Mouse (Mus musculus): Measurements from ENCODE around the gene Hpdl. TPM values are rescaled to one million over a fixed set of nuclear protein-coding genes. Genes with fewer than 3 reads are reported as not detected.
A peak's percentile ranks its signal among the peaks of the same experiment; 100 is the strongest.

The Hpdl gene
- 3.9 and 4.2 TPM in 2 replicates for polyA plus RNA-seq (2011; ENCODE audit: insufficient read depth, insufficient read length, low read depth, missing spikeins)

GRCm38 (mm10) chr4:116821694-116822016, at the start of gene Hpdl:
Gene Hpdl, minus strand, starts transcription at chr4:116821707.
- no peaks in the 10 kb centered on the region; the same call in 1 of the 2 replicates for H3K36me3 ChIP-seq (ENCODE audit: control insufficient read depth, insufficient read depth, low read length, poor library complexity, severe bottlenecking)
- no peak within 1 kb of the TSS for H3K27ac ChIP-seq (ENCODE audit: insufficient read depth, low read length)
- peaks cover 3% of the 10 kb centered on the region for H3K4me1 ChIP-seq (ENCODE audit: control insufficient read depth, insufficient read depth, low read length)
- TF ChIP-seq EP300 (IDR thresholded peaks at IDR 0.05; ENCODE audit: insufficient read depth, low read depth, low read length) (no peak), POLR2A (IDR thresholded peaks at IDR 0.05; ENCODE audit: insufficient read depth, low read length) (no peak)
- H3K27me3 ChIP-seq (ENCODE audit: control insufficient read depth, insufficient read depth, low read length, poor library complexity, severe bottlenecking) = no peaks in the 10 kb centered on the region
- peak within 1 kb of the TSS; percentile 60 for H3K4me3 ChIP-seq (ENCODE audit: low read depth, low read length)
- peak within 1 kb of the TSS; percentile 45 for H3K9ac ChIP-seq (ENCODE audit: low read depth, poor library complexity, severe bottlenecking)
- no peaks in the 10 kb centered on the region for H3K9me3 ChIP-seq (replicated peaks; ENCODE audit: control insufficient read depth, insufficient read depth, low read length, poor library complexity, severe bottlenecking)

DNA sequence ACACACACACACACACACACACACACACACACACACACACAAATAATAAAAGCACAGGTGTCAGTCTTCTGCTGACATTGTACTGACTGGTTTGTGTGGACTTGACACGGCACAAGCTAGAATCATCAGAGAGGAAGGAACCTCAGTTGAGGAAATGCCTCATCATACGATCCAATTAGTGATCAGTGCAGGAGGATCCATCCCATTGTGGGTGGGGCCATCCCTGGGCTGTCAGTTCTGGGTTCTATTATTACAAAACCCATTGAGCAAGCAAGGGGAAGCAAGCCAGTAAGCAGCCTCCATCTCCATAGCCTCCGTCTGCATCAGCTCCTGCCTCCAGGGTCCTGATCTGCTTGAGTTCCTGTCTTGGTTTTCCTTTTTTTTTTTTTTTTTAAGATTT, 48.4 kb upstream of the Hpdl start:
- no peaks in the 10 kb centered on the region for H3K27me3 ChIP-seq (ENCODE audit: control insufficient read depth, insufficient read depth, low read length, poor library complexity, severe bottlenecking)
- H3K4me3 ChIP-seq (ENCODE audit: low read depth, low read length) = no peak overlapping the region
- H3K4me1 ChIP-seq (ENCODE audit: control insufficient read depth, insufficient read depth, low read length) = no peaks in the 10 kb centered on the region
- no peak overlapping the region for H3K9ac ChIP-seq (ENCODE audit: low read depth, poor library complexity, severe bottlenecking)
- TF ChIP-seq CTCF (IDR thresholded peaks at IDR 0.05; ENCODE audit: low read depth, low read length) (no peak), POLR2A (IDR thresholded peaks at IDR 0.05; ENCODE audit: insufficient read depth, low read length) (no peak), EP300 (IDR thresholded peaks at IDR 0.05; ENCODE audit: insufficient read depth, low read depth, low read length) (no peak)
- no peak overlapping the region for H3K27ac ChIP-seq (ENCODE audit: insufficient read depth, low read length)
- H3K9me3 ChIP-seq (replicated peaks; ENCODE audit: control insufficient read depth, insufficient read depth, low read length, poor library complexity, severe bottlenecking) = no peaks in the 10 kb centered on the region
- no peaks in the 10 kb centered on the region for H3K36me3 ChIP-seq (ENCODE audit: control insufficient read depth, insufficient read depth, low read length, poor library complexity, severe bottlenecking)

- Histone ChIP-seq H3K4me1 (ENCODE audit: control insufficient read depth, insufficient read depth, low read length) (no peaks in the 10 kb centered on the region), H3K36me3 (ENCODE audit: control insufficient read depth, insufficient read depth, low read length, poor library complexity, severe bottlenecking) (no peaks in the 10 kb centered on the region), H3K4me3 (ENCODE audit: low read depth, low read length) (no peak overlapping the region), H3K27me3 (ENCODE audit: control insufficient read depth, insufficient read depth, low read length, poor library complexity, severe bottlenecking) (no peaks in the 10 kb centered on the region), H3K9ac (ENCODE audit: low read depth, poor library complexity, severe bottlenecking) (no peak overlapping the region), H3K9me3 (replicated peaks; ENCODE audit: control insufficient read depth, insufficient read depth, low read length, poor library complexity, severe bottlenecking) (no peaks in the 10 kb centered on the region), H3K27ac (ENCODE audit: insufficient read depth, low read length) (no peak overlapping the region)
- no peak for TF ChIP-seq POLR2A (IDR thresholded peaks at IDR 0.05; ENCODE audit: insufficient read depth, low read length)
- no peak for TF ChIP-seq CTCF (IDR thresholded peaks at IDR 0.05; ENCODE audit: low read depth, low read length)
- no peak for TF ChIP-seq EP300 (IDR thresholded peaks at IDR 0.05; ENCODE audit: insufficient read depth, low read depth, low read length)
These were observed 40.5 kb upstream of the Hpdl start for GRCm38 (mm10) chr4:116862023-116862422.

GRCm38 (mm10) chr4:116859711-116860110, 38.2 kb upstream of the Hpdl start:
- no peak overlapping the region for H3K9ac ChIP-seq (ENCODE audit: low read depth, poor library complexity, severe bottlenecking)
- no peaks in the 10 kb centered on the region for H3K27me3 ChIP-seq (ENCODE audit: control insufficient read depth, insufficient read depth, low read length, poor library complexity, severe bottlenecking)
- no peak overlapping the region for H3K4me3 ChIP-seq (ENCODE audit: low read depth, low read length)
- no peaks in the 10 kb centered on the region for H3K36me3 ChIP-seq (ENCODE audit: control insufficient read depth, insufficient read depth, low read length, poor library complexity, severe bottlenecking)
- TF ChIP-seq EP300 (IDR thresholded peaks at IDR 0.05; ENCODE audit: insufficient read depth, low read depth, low read length) (no peak), POLR2A (IDR thresholded peaks at IDR 0.05; ENCODE audit: insufficient read depth, low read length) (no peak), CTCF (IDR thresholded peaks at IDR 0.05; ENCODE audit: low read depth, low read length) (no peak)
- no peak overlapping the region for H3K27ac ChIP-seq (ENCODE audit: insufficient read depth, low read length)
- H3K9me3 ChIP-seq (replicated peaks; ENCODE audit: control insufficient read depth, insufficient read depth, low read length, poor library complexity, severe bottlenecking) = no peaks in the 10 kb centered on the region
- no peaks in the 10 kb centered on the region for H3K4me1 ChIP-seq (ENCODE audit: control insufficient read depth, insufficient read depth, low read length)

DNA sequence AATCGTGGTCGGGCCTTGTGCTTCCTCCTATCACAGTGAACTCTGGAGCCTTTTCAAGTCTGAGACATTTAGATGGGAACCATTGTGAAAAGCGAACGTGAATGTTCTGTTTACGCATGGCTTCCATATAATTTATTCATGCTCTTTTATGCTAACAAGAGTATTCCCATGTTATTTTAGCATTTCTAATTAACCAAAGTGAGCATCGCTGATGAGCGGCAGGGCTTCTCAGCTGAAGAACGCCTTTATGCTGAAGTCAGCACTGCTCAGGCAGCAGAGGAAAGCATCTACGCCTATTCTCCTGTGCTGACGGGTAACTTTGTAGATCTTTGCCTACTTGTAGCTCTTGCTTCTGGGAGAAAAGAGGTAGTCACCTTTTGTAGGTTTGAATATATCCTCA, 35.7 kb upstream of the Hpdl start:
- H3K9ac ChIP-seq (ENCODE audit: low read depth, poor library complexity, severe bottlenecking) = no peak overlapping the region
- no peak overlapping the region for H3K4me3 ChIP-seq (ENCODE audit: low read depth, low read length)
- no peaks in the 10 kb centered on the region for H3K36me3 ChIP-seq (ENCODE audit: control insufficient read depth, insufficient read depth, low read length, poor library complexity, severe bottlenecking)
- no peak overlapping the region for H3K27ac ChIP-seq (ENCODE audit: insufficient read depth, low read length)
- no peaks in the 10 kb centered on the region for H3K4me1 ChIP-seq (ENCODE audit: control insufficient read depth, insufficient read depth, low read length)
- TF ChIP-seq POLR2A (IDR thresholded peaks at IDR 0.05; ENCODE audit: insufficient read depth, low read length) = no peak
- TF ChIP-seq EP300 (IDR thresholded peaks at IDR 0.05; ENCODE audit: insufficient read depth, low read depth, low read length) = no peak
- no peak for TF ChIP-seq CTCF (IDR thresholded peaks at IDR 0.05; ENCODE audit: low read depth, low read length)
- H3K9me3 ChIP-seq (replicated peaks; ENCODE audit: control insufficient read depth, insufficient read depth, low read length, poor library complexity, severe bottlenecking) = no peaks in the 10 kb centered on the region
- no peaks in the 10 kb centered on the region for H3K27me3 ChIP-seq (ENCODE audit: control insufficient read depth, insufficient read depth, low read length, poor library complexity, severe bottlenecking)

GRCm38 (mm10) chr4:116854286-116854685, 32.8 kb upstream of the Hpdl start:
- no peaks in the 10 kb centered on the region for H3K9me3 ChIP-seq (replicated peaks; ENCODE audit: control insufficient read depth, insufficient read depth, low read length, poor library complexity, severe bottlenecking)
- H3K4me3 ChIP-seq (ENCODE audit: low read depth, low read length) = no peak overlapping the region
- no peak for TF ChIP-seq EP300 (IDR thresholded peaks at IDR 0.05; ENCODE audit: insufficient read depth, low read depth, low read length)
- TF ChIP-seq CTCF (IDR thresholded peaks at IDR 0.05; ENCODE audit: low read depth, low read length) = no peak
- TF ChIP-seq POLR2A (IDR thresholded peaks at IDR 0.05; ENCODE audit: insufficient read depth, low read length) = no peak
- no peak overlapping the region for H3K9ac ChIP-seq (ENCODE audit: low read depth, poor library complexity, severe bottlenecking)
- no peaks in the 10 kb centered on the region for H3K27me3 ChIP-seq (ENCODE audit: control insufficient read depth, insufficient read depth, low read length, poor library complexity, severe bottlenecking)
- H3K4me1 ChIP-seq (ENCODE audit: control insufficient read depth, insufficient read depth, low read length) = no peaks in the 10 kb centered on the region
- no peak overlapping the region for H3K27ac ChIP-seq (ENCODE audit: insufficient read depth, low read length)
- no peaks in the 10 kb centered on the region for H3K36me3 ChIP-seq (ENCODE audit: control insufficient read depth, insufficient read depth, low read length, poor library complexity, severe bottlenecking)
